Mouse (Mus musculus) stomach, postnatal 0 days (tissue): Measurements from ENCODE around the gene Tmem198. TPM values are rescaled to one million over a fixed set of nuclear protein-coding genes. Genes with fewer than 3 reads are reported as not detected.

Source experiments
- ATAC-seq: fragments of 200-750 bp; cut with Nextera tagmentation; 2 replicates; pipeline ENCODE4 v1.8.0; 2017; ENCODE audit not compliant: low FRiP score, low TSS enrichment
- DNase-seq: peaks from one replicate; pipeline ENCODE4 v3.0.0-alpha.2; 2016; ENCODE audit warnings: low spot score
- H3K27ac ChIP-seq: fragments of 300-500 bp; sonication (generic); replicated peaks from 2 replicates; pipeline ENCODE4 v1.5.1; 2014; ENCODE audit warnings: mild to moderate bottlenecking, control low read depth
- H3K27me3 ChIP-seq: fragments of 300-500 bp; sonication (generic); 2 replicates; pipeline ENCODE4 v1.6.1; 2014; ENCODE audit warnings: low read length; ENCODE audit not compliant: control insufficient read depth, insufficient read depth
- H3K36me3 ChIP-seq: fragments of 300-500 bp; sonication (generic); 2 replicates; pipeline ENCODE4 v1.6.1; 2014; ENCODE audit warnings: low read length, mixed read lengths; ENCODE audit not compliant: control insufficient read depth, insufficient read depth
- H3K4me1 ChIP-seq: fragments of 300-500 bp; sonication (generic); replicated peaks from 2 replicates; pipeline ENCODE4 v1.6.1; 2014; ENCODE audit warnings: antibody characterized with exemption; ENCODE audit not compliant: control insufficient read depth, insufficient read depth
- H3K4me2 ChIP-seq: fragments of 300-500 bp; sonication (generic); replicated peaks from 2 replicates; pipeline ENCODE4 v1.6.1; 2014; ENCODE audit warnings: low read depth, mild to moderate bottlenecking, control low read depth, moderate library complexity
- H3K4me3 ChIP-seq: fragments of 300-500 bp; sonication (generic); 2 replicates; pipeline ENCODE4 v1.5.1; 2014; ENCODE audit warnings: low read depth, low read length, control low read depth
- H3K9ac ChIP-seq: fragments of 300-500 bp; sonication (generic); 2 replicates; pipeline ENCODE4 v1.6.1; 2014; ENCODE audit warnings: mild to moderate bottlenecking, low read length, control low read depth, mixed read lengths
- H3K9me3 ChIP-seq: fragments of 300-500 bp; sonication (generic); 2 replicates; pipeline ENCODE4 v1.6.1; 2016; ENCODE audit warnings: low read length; ENCODE audit not compliant: control insufficient read depth
- CTCF ChIP-seq: IDR thresholded peaks from 2 replicates; pipeline ENCODE4 v1.5.1; 2016; ENCODE audit warnings: antibody characterized with exemption, low read depth, mild to moderate bottlenecking, moderate library complexity
- EP300 ChIP-seq: optimal IDR thresholded peaks from 2 replicates; pipeline ENCODE3; 2016; ENCODE audit warnings: antibody characterized with exemption
- WGBS: fragments of 180-500 bp; shearing (Covaris S2); extraction: QIAGEN DNeasy Blood & Tissue Kit; methylation state at CpG from one replicate; pipeline ENCODE4 v1.1.7; 2014; 5-methylcytosine and 5-hydroxymethylcytosine counted together
- polyA plus RNA-seq: library from polyadenylated mRNA; unstranded; fragments of >200 nt; fragmentation: Nextera tagmentation; extraction: Ambion mirVana; gene quantifications from 2 replicates; pipeline ENCODE4 v1.2.1, GENCODE M21; 2015

Gene Tmem198
- polyA plus RNA-seq, 1 experiment from 2014 or later, result 1.4 TPM

DNA sequence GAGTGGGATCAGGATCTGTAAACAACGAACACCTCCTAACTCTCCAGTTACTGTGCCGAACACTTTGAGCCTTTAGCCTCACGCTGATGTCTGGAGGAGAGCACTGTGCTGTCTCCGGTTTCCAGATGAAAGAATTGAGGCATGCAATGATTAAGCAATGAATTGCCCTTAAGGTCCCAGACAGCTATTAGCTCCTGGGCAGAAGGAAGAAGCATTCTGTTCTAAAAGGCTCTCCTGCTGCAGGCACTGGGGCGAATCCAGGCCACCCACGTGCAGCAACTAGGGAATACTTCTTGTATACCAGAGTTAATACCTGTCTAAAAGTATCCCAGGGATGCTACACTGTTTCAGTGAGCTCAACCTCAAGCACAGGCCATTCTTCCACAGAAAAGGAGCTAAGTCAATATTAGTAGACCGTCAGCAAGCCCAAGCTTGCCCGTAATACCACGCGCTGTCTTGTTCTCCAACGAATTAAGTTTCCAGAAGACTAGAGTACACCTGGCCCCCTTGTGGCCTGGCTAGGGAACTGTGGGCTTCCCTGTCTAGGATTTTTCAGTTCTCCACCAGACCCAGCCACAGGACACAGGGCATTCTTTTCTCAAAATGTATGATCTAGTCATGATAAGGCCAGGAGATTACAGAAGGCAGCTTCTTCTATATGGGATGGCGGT is 15.7 kb downstream of the Tmem198 start:
- Histone ChIP-seq H3K27ac (no peak overlapping the region), H3K36me3 (peaks cover 14% of the 10 kb centered on the region; the same call in 1 of the 2 replicates), H3K4me3 (no peak overlapping the region), H3K4me1 (no peaks in the 10 kb centered on the region), H3K27me3 (no peaks in the 10 kb centered on the region), H3K9me3 (no peaks in the 10 kb centered on the region), H3K9ac (no peak overlapping the region), H3K4me2 (no peak overlapping the region)
- peak; percentile 70 for ATAC-seq
- WGBS, result 44% methylated on average over 12 of the region's 12 CpGs
- TF ChIP-seq CTCF (peak; percentile 88), EP300 (no peak)
- peak; percentile 70 for DNase-seq

DNA sequence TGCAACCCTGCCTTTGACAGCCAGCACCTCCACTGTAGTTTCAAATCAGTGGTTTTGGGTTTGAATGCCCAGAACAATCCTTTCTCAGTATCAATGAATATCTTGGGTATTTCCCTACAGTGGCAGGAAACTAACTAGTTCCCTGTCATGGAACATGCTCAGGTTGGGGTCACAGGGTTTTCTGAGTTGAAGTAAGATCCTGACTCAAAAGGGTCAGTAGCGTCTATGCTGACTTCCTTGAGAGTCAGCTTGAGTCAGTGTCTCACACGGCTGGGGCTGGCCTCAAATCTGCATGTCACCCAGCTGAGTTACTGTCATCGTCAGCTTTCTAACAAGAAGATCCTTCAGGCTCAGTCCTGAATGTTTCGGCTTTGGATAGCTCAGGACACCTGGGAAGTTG is 19.6 kb downstream of the Tmem198 start:
- H3K4me1 ChIP-seq, result no peaks in the 10 kb centered on the region
- H3K27ac ChIP-seq, result no peak overlapping the region
- ATAC-seq, result no peak
- H3K4me3 ChIP-seq, result no peak overlapping the region
- WGBS, result 85% methylated on average over 4 of the region's 4 CpGs
- peaks cover 18% of the 10 kb centered on the region for H3K36me3 ChIP-seq
- no peaks in the 10 kb centered on the region for H3K9me3 ChIP-seq
- DNase-seq, result no peak
- H3K4me2 ChIP-seq, result no peak overlapping the region
- no peak overlapping the region for H3K9ac ChIP-seq
- TF ChIP-seq CTCF (no peak), EP300 (no peak)
- no peaks in the 10 kb centered on the region for H3K27me3 ChIP-seq

DNA sequence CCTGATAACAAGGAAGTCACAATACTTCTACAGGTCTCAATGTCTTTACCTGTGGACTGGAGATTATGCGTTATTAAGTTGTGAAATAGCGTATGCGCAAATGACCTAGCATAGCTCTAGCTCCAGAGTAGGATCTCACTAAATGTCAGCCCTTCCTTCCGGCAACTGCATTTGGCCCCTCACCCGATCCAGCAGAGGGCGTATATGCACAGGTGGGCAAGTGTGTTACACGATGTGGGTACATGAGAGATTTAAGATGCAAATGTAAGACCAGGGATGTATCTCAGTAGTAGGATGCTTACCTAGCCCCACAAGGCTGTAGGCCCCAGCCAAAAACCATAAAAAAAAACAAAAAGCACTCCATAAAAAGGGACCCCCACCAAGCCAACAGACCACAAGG is 20.1 kb downstream of the Tmem198 start:
- H3K4me2 ChIP-seq, result no peak overlapping the region
- H3K9me3 ChIP-seq, result no peaks in the 10 kb centered on the region
- no peak for TF ChIP-seq EP300
- peak; percentile 67 for TF ChIP-seq CTCF
- no peak overlapping the region for H3K4me3 ChIP-seq
- ATAC-seq, result no peak
- no peaks in the 10 kb centered on the region for H3K27me3 ChIP-seq
- no peaks in the 10 kb centered on the region for H3K4me1 ChIP-seq
- peaks cover 18% of the 10 kb centered on the region for H3K36me3 ChIP-seq
- H3K9ac ChIP-seq, result no peak overlapping the region
- WGBS, result 78% methylated on average over 7 of the region's 7 CpGs
- no peak for DNase-seq
- no peak overlapping the region for H3K27ac ChIP-seq

DNA sequence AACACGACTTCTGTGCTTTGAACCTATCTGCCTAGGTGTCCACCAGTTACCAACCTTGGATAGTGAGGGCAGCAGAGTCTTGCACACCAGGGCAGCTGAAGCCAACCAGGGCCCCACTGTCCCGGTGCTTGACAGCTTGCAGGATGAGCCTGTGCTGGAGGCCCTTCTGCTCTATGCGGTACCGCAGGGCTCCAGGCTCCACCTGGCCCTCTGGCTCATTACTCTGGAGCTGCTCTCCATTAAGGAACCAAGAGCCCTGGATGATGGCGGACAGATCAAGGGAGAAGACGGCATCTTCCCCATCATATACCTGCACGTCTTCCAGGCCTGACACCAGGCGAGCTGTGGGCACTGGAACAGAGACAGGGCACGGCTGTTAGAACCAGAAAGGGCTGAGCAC is 22.6 kb downstream of the Tmem198 start:
- Histone ChIP-seq H3K4me1 (no peaks in the 10 kb centered on the region), H3K36me3 (peaks cover 18% of the 10 kb centered on the region), H3K4me2 (no peak overlapping the region), H3K27me3 (no peaks in the 10 kb centered on the region), H3K27ac (no peak overlapping the region), H3K4me3 (no peak overlapping the region), H3K9ac (no peak overlapping the region), H3K9me3 (no peaks in the 10 kb centered on the region)
- TF ChIP-seq CTCF (no peak), EP300 (no peak)
- WGBS, result 96% methylated on average over 9 of the region's 9 CpGs
- ATAC-seq (no peak), DNase-seq (no peak)

DNA sequence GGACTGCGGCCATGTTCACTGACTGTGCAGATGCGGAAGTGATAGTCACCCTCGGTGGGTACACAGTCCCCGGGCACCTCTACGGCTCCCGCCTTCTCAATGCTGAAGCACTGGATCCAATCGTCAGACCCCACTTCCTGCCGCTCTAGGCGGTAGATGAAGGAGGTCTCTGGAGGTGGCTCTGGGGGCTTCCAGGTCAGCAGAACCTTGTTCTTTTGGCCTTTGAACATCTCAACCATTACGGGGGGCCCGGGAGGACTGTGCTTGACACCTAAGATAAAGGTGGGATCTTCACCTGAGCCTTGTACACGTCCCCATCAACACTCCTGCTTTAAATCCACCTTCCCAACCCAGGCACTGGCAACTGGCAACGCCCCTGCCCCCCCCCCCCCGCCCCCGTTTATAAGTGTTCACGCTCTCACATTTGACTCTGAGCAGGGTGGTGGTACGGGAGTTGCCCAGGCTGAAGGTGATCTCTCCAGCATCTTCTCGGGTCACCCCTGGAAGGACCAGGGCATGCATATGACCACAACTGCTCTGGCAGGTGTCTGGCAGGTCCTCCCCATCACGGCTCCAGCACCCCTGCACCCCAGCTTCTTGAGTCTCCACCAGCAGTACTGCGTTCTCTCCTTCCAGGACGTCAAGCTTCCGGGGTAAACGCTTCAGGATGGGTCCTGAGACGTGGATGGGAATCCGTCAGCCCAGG is 23.8 kb downstream of the Tmem198 start:
- Histone ChIP-seq H3K27ac (no peak overlapping the region), H3K4me3 (no peak overlapping the region), H3K9ac (0 out of 2 replicates have a peak overlapping the region, but pooled peaks have one; percentile 23), H3K9me3 (no peaks in the 10 kb centered on the region), H3K4me1 (no peaks in the 10 kb centered on the region), H3K4me2 (no peak overlapping the region), H3K27me3 (no peaks in the 10 kb centered on the region), H3K36me3 (peaks cover 16% of the 10 kb centered on the region)
- no peak for TF ChIP-seq EP300
- no peak for TF ChIP-seq CTCF
- DNase-seq, result no peak
- WGBS, result 89% methylated on average over 22 of the region's 25 CpGs
- ATAC-seq, result no peak

DNA sequence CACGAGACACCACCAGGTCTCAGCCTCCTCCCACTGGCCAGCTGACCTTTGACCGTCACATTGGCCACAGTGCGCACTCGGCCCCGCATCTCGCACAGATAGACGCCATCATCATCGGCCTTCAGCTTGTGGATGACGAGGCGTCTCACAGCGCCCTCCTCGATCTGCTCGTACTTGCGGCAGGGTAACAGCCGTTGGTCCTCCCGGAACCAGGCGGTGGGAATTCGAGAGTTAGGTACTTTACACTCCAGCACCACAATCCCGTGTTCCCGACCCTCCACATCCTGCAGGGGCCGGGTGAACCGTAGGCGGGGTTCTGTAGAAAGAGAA is 24.3 kb downstream of the Tmem198 start:
- Histone ChIP-seq H3K27ac (no peak overlapping the region), H3K9ac (0 out of 2 replicates have a peak overlapping the region, but pooled peaks have one; percentile 23), H3K4me3 (no peak overlapping the region), H3K4me2 (no peak overlapping the region; the same call in 1 of the 2 replicates), H3K4me1 (no peaks in the 10 kb centered on the region), H3K27me3 (no peaks in the 10 kb centered on the region), H3K36me3 (peaks cover 15% of the 10 kb centered on the region), H3K9me3 (no peaks in the 10 kb centered on the region)
- WGBS, result 65% methylated on average over 23 of the region's 23 CpGs
- ATAC-seq, result no peak
- no peak for TF ChIP-seq CTCF
- TF ChIP-seq EP300, result no peak
- no peak for DNase-seq
